Mouse (Mus musculus) cortical plate, adult 2 months (tissue): ENCODE measurements at regions not wholly inside any gene's neighbourhood (a gene's known extent, or its start where the extent isn't known, plus 50 kb on each side); places are given as distances from the start of the nearest gene placed in this dataset.

Experiments
- CTCF ChIP-seq: fragments of 200-500 bp; IDR thresholded peaks from 2 replicates; pipeline ENCODE4 v1.5.1; 2011; ENCODE audit warnings: mild to moderate bottlenecking, control low read depth, low read length; ENCODE audit not compliant: insufficient read depth; ENCODE audit errors: extremely low read depth
- POLR2A ChIP-seq: fragments of 200-500 bp; IDR thresholded peaks from 2 replicates; pipeline ENCODE4 v1.6.1; 2011; ENCODE audit warnings: mild to moderate bottlenecking, low read length, control low read depth; ENCODE audit not compliant: insufficient read depth; ENCODE audit errors: extremely low read depth

DNA sequence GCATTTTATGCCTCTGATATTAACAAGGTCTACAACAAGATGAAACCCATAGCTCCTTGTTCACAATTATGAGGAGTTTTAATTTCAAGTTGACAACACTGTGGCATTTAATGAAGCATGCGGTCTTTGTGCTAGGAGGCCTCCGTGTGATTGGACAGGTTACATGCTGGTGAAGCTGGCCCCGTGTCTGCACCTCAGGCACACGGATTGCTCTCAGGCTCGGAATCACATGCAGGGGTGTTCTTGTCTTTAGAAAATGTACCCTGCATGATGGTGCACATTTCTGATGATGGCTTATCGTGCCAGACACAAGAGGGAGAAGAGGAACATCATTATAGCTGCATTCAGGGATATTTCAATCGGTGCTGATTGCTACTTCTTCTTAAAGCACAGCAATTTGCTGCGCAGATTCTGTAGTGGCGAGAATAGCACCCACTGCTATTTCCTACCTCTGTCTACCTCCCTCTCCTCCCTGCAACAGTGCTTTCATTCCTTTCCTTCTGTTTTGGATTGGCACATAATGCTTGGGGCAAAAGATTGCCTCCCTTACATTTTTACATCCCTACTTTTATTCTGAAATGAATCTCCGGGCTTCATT lies 454.9 kb upstream of the Tle4 start:
- TF ChIP-seq CTCF (no peak), POLR2A (no peak)
